Mouse (Mus musculus) limb, embryonic 13.5 days (tissue): ENCODE data around the gene Olfr1359. TPM values are rescaled to one million over a fixed set of nuclear protein-coding genes. Genes with fewer than 3 reads are reported as not detected.
"Not testable (repeated sequence)": the region's sequence is repeated elsewhere in the genome, so short reads cannot be mapped to it uniquely, and the experiment has no call there.

Source experiments
- ATAC-seq: fragments of 200-750 bp; cut with Nextera tagmentation; 2 replicates; pipeline ENCODE4 v1.8.0; 2017; ENCODE audit warnings: low read depth, moderate number of reproducible peaks, moderate TSS enrichment; ENCODE audit not compliant: low FRiP score
- H3K27ac ChIP-seq: fragments of 300-500 bp; sonication (generic); 2 replicates; pipeline ENCODE4 v1.5.1; 2015; ENCODE audit warnings: inconsistent platforms, mild to moderate bottlenecking, moderate library complexity
- H3K27me3 ChIP-seq: fragments of 300-500 bp; sonication (generic); 2 replicates; pipeline ENCODE4 v1.6.1; 2015; ENCODE audit warnings: mild to moderate bottlenecking, inconsistent platforms
- H3K36me3 ChIP-seq: fragments of 300-500 bp; sonication (generic); 2 replicates; pipeline ENCODE4 v1.6.1; 2015; ENCODE audit warnings: inconsistent platforms, mild to moderate bottlenecking, moderate library complexity
- H3K4me1 ChIP-seq: fragments of 300-500 bp; sonication (generic); 2 replicates; pipeline ENCODE4 v1.6.1; 2015; ENCODE audit warnings: inconsistent platforms
- H3K4me2 ChIP-seq: fragments of 300-500 bp; sonication (generic); replicated peaks from 2 replicates; pipeline ENCODE4 v1.6.1; 2015; ENCODE audit warnings: inconsistent platforms, mild to moderate bottlenecking, moderate library complexity
- H3K4me3 ChIP-seq: fragments of 300-500 bp; sonication (generic); 2 replicates; pipeline ENCODE4 v1.5.1; 2015; ENCODE audit warnings: moderate library complexity, mild to moderate bottlenecking, inconsistent platforms
- H3K9ac ChIP-seq: fragments of 300-500 bp; sonication (generic); 2 replicates; pipeline ENCODE4 v1.6.1; 2015; ENCODE audit warnings: mild to moderate bottlenecking, inconsistent platforms
- H3K9me3 ChIP-seq: fragments of 300-500 bp; sonication (generic); 2 replicates; pipeline ENCODE4 v1.6.1; 2016; ENCODE audit warnings: inconsistent platforms
- WGBS: fragments of 180-500 bp; shearing (Covaris S2); methylation state at CpG from one replicate; pipeline ENCODE4 v1.1.7; 2015; 5-methylcytosine and 5-hydroxymethylcytosine counted together
- polyA plus RNA-seq: library from polyadenylated mRNA; unstranded; fragments of >200 nt; fragmentation: Nextera tagmentation; extraction: Ambion mirVana; gene quantifications from 2 replicates; pipeline ENCODE4 v1.2.1, GENCODE M21; 2015

Olfr1359 gene
- polyA plus RNA-seq, 1 experiment from 2014 or later = not detected

GRCm38 (mm10) chr13:21734010-21734905 is 36.3 kb downstream of the Olfr1359 start:
- H3K9ac ChIP-seq = peak overlapping the region; percentile 76
- no peaks in the 10 kb centered on the region for H3K9me3 ChIP-seq
- H3K36me3 ChIP-seq = no peaks in the 10 kb centered on the region
- ATAC-seq = peak; percentile 85
- no peaks in the 10 kb centered on the region for H3K27me3 ChIP-seq
- peak overlapping the region; percentile 99 for H3K27ac ChIP-seq
- H3K4me1 ChIP-seq = peaks cover 4% of the 10 kb centered on the region; the same call in 1 of the 2 replicates
- peak overlapping the region; percentile 55 for H3K4me3 ChIP-seq
- under 1% methylated on average over 21 of the region's 21 CpGs for WGBS
- H3K4me2 ChIP-seq = peak overlapping the region; percentile 67

- ATAC-seq = peak; percentile 90
- not testable (repeated sequence) for H3K36me3 ChIP-seq, H3K9me3 ChIP-seq, H3K27me3 ChIP-seq, H3K4me1 ChIP-seq
- H3K4me2 ChIP-seq = peak within 1 kb of the TSS; percentile 67
- peak within 1 kb of the TSS; percentile 55 for H3K4me3 ChIP-seq
- under 1% methylated on average over 48 of the region's 56 CpGs for WGBS
- peak within 1 kb of the TSS; percentile 76 for H3K9ac ChIP-seq
- peak within 1 kb of the TSS; percentile 99 for H3K27ac ChIP-seq
These were observed 37.2 kb downstream of the Olfr1359 start, which contains the start of gene Hist1h4j for GRCm38 (mm10) chr13:21734906-21735767. Gene Hist1h4j (plus strand): TSS chr13:21735064.

GRCm38 (mm10) chr13:21745006-21745405 is 47.1 kb downstream of the Olfr1359 start:
- WGBS = 92% methylated on average over 1 of the region's 1 CpGs
- H3K4me1 ChIP-seq = peaks cover 17% of the 10 kb centered on the region
- H3K27me3 ChIP-seq = no peaks in the 10 kb centered on the region

GRCm38 (mm10) chr13:21749387-21750158 is 51.7 kb downstream of the Olfr1359 start:
- Histone ChIP-seq H3K9ac (peak overlapping the region; percentile 77), H3K4me3 (peak overlapping the region; percentile 60), H3K27me3 (no peaks in the 10 kb centered on the region), H3K9me3 (no peaks in the 10 kb centered on the region), H3K36me3 (no peaks in the 10 kb centered on the region), H3K27ac (peak overlapping the region; percentile 72), H3K4me1 (peaks cover 32% of the 10 kb centered on the region), H3K4me2 (peak overlapping the region; percentile 87)
- 3% methylated on average over 5 of the region's 5 CpGs for WGBS
- ATAC-seq = no peak

More at GRCm38 (mm10) chr13:21745006-21745405, 47.1 kb downstream of the Olfr1359 start:
- no peak overlapping the region for H3K27ac ChIP-seq
- no peak overlapping the region for H3K4me2 ChIP-seq
- H3K4me3 ChIP-seq = no peak overlapping the region
- H3K9me3 ChIP-seq = no peaks in the 10 kb centered on the region
- H3K9ac ChIP-seq = no peak overlapping the region
- H3K36me3 ChIP-seq = no peaks in the 10 kb centered on the region
- ATAC-seq = no peak

GRCm38 (mm10) chr13:21750159-21751017 is 52.5 kb downstream of the Olfr1359 start, which contains the start of gene Hist1h4k:
Gene Hist1h4k (minus strand): TSS chr13:21750505.
- not testable (repeated sequence) for H3K27me3 ChIP-seq, H3K9me3 ChIP-seq, H3K36me3 ChIP-seq
- Histone ChIP-seq H3K4me1 (peaks cover 36% of the 10 kb centered on the region), H3K9ac (peak within 1 kb of the TSS; percentile 77), H3K4me3 (peak within 1 kb of the TSS; percentile 60), H3K4me2 (peak within 1 kb of the TSS; percentile 87), H3K27ac (peak within 1 kb of the TSS; percentile 98)
- under 1% methylated on average over 50 of the region's 56 CpGs for WGBS
- ATAC-seq = peak; percentile 87

GRCm38 (mm10) chr13:21751417-21751816 is 53.5 kb downstream of the Olfr1359 start:
- no peaks in the 10 kb centered on the region for H3K27me3 ChIP-seq
- no peak overlapping the region for H3K4me3 ChIP-seq
- no peaks in the 10 kb centered on the region for H3K9me3 ChIP-seq
- H3K9ac ChIP-seq = no peak overlapping the region
- H3K27ac ChIP-seq = peak overlapping the region; percentile 93; the same call in 1 of the 2 replicates
- H3K4me1 ChIP-seq = peaks cover 36% of the 10 kb centered on the region
- no peaks in the 10 kb centered on the region for H3K36me3 ChIP-seq
- no peak for ATAC-seq
- no peak overlapping the region for H3K4me2 ChIP-seq

GRCm38 (mm10) chr13:21751827-21752226 is 53.9 kb downstream of the Olfr1359 start:
- H3K4me3 ChIP-seq = no peak overlapping the region

GRCm38 (mm10) chr13:21752356-21752755 is 54.4 kb downstream of the Olfr1359 start:
- Histone ChIP-seq H3K4me1 (peaks cover 34% of the 10 kb centered on the region), H3K9ac (peak overlapping the region; percentile 43; the same call in 1 of the 2 replicates), H3K27ac (peak overlapping the region; percentile 93), H3K9me3 (no peaks in the 10 kb centered on the region), H3K27me3 (no peaks in the 10 kb centered on the region), H3K36me3 (no peaks in the 10 kb centered on the region), H3K4me3 (peak overlapping the region; percentile 46), H3K4me2 (peak overlapping the region; percentile 75)
- no peak for ATAC-seq
- whole genome bisulfite sequencing = 33% methylated on average over 3 of the region's 3 CpGs

More at GRCm38 (mm10) chr13:21751827-21752226, 53.9 kb downstream of the Olfr1359 start:
- Histone ChIP-seq H3K4me2 (peak overlapping the region; percentile 75), H3K36me3 (no peaks in the 10 kb centered on the region), H3K4me1 (peaks cover 36% of the 10 kb centered on the region), H3K27me3 (no peaks in the 10 kb centered on the region), H3K9me3 (no peaks in the 10 kb centered on the region), H3K9ac (no peak overlapping the region), H3K27ac (peak overlapping the region; percentile 93)
- ATAC-seq = no peak
- 83% methylated on average over 3 of the region's 3 CpGs for WGBS

GRCm38 (mm10) chr13:21753051-21753523 is 55.2 kb downstream of the Olfr1359 start:
- Histone ChIP-seq H3K4me2 (peak overlapping the region; percentile 75), H3K4me1 (peaks cover 31% of the 10 kb centered on the region)

GRCm38 (mm10) chr13:21753524-21754285 is 55.8 kb downstream of the Olfr1359 start, which contains the start of the genes Hist1h2ak and Hist1h2bn:
Gene Hist1h2ak (minus strand): TSS chr13:21753827.
Gene Hist1h2bn (plus strand): TSS chr13:21754123.
- peak within 1 kb of the TSS; percentile 46 for H3K4me3 ChIP-seq
- H3K27ac ChIP-seq = peak within 1 kb of the TSS; percentile 93
- not testable (repeated sequence) for H3K9me3 ChIP-seq, H3K27me3 ChIP-seq, H3K36me3 ChIP-seq
- H3K4me1 ChIP-seq = peaks cover 27% of the 10 kb centered on the region
- under 1% methylated on average over 48 of the region's 50 CpGs for WGBS
- peak within 1 kb of the TSS; percentile 78 for H3K9ac ChIP-seq
- H3K4me2 ChIP-seq = peak within 1 kb of the TSS; percentile 75
- ATAC-seq = peak; percentile 94

More at GRCm38 (mm10) chr13:21753051-21753523, 55.2 kb downstream of the Olfr1359 start:
- H3K27me3 ChIP-seq = no peaks in the 10 kb centered on the region
- peak overlapping the region; percentile 46 for H3K4me3 ChIP-seq
- H3K9ac ChIP-seq = peak overlapping the region; percentile 78
- ATAC-seq = no peak
- no peaks in the 10 kb centered on the region for H3K36me3 ChIP-seq
- no peaks in the 10 kb centered on the region for H3K9me3 ChIP-seq
- H3K27ac ChIP-seq = peak overlapping the region; percentile 93
- 1% methylated on average over 10 of the region's 10 CpGs for WGBS
